Mouse (Mus musculus) intestine, postnatal 0 days (tissue): Measurements from ENCODE around the gene Gpsm3. TPM values are rescaled to one million over a fixed set of nuclear protein-coding genes. Genes with fewer than 3 reads are reported as not detected.
A peak's percentile ranks its signal among the peaks of the same experiment; 100 is the strongest.

Experiments
- ATAC-seq: fragments of 200-750 bp; cut with Nextera tagmentation; 2 replicates; pipeline ENCODE4 v1.8.0; 2017; ENCODE audit warnings: mild to moderate bottlenecking, moderate TSS enrichment, moderate library complexity
- H3K27ac ChIP-seq: fragments of 300-500 bp; sonication (generic); 2 replicates; pipeline ENCODE4 v1.5.1; 2014; ENCODE audit warnings: mild to moderate bottlenecking, low read depth, low read length, moderate library complexity
- H3K27me3 ChIP-seq: fragments of 300-500 bp; sonication (generic); replicated peaks from 2 replicates; pipeline ENCODE4 v1.6.1; 2014; ENCODE audit warnings: low read length, mixed read lengths; ENCODE audit not compliant: control insufficient read depth, insufficient read depth
- H3K36me3 ChIP-seq: fragments of 300-500 bp; sonication (generic); 2 replicates; pipeline ENCODE4 v1.6.1; 2014; ENCODE audit warnings: mild to moderate bottlenecking, moderate library complexity; ENCODE audit not compliant: control insufficient read depth, insufficient read depth
- H3K4me1 ChIP-seq: fragments of 300-500 bp; sonication (generic); replicated peaks from 2 replicates; pipeline ENCODE4 v1.6.1; 2014; ENCODE audit warnings: antibody characterized with exemption, low read length, mixed read lengths; ENCODE audit not compliant: control insufficient read depth, insufficient read depth
- H3K4me2 ChIP-seq: fragments of 300-500 bp; sonication (generic); replicated peaks from 2 replicates; pipeline ENCODE4 v1.6.1; 2014; ENCODE audit warnings: low read depth, mild to moderate bottlenecking, moderate library complexity
- H3K4me3 ChIP-seq: fragments of 300-500 bp; sonication (generic); 2 replicates; pipeline ENCODE4 v1.5.1; 2014; ENCODE audit warnings: low read depth, low read length
- H3K9ac ChIP-seq: fragments of 300-500 bp; sonication (generic); 2 replicates; pipeline ENCODE4 v1.6.1; 2014; ENCODE audit warnings: mild to moderate bottlenecking, low read depth, low read length
- H3K9me3 ChIP-seq: fragments of 300-500 bp; sonication (generic); 2 replicates; pipeline ENCODE4 v1.6.1; 2016; ENCODE audit warnings: mixed run types; ENCODE audit not compliant: control insufficient read depth
- CTCF ChIP-seq: sonication (generic); IDR thresholded peaks from 2 replicates; pipeline ENCODE4 v1.5.1; 2016; ENCODE audit warnings: low read depth, mild to moderate bottlenecking, control low read depth, antibody characterized with exemption, moderate library complexity
- WGBS: fragments of 180-500 bp; shearing (Covaris S2); extraction: QIAGEN DNeasy Blood & Tissue Kit; methylation state at CpG from one replicate; pipeline ENCODE4 v1.1.7; 2014; 5-methylcytosine and 5-hydroxymethylcytosine counted together
- polyA plus RNA-seq: library from polyadenylated mRNA; unstranded; fragments of >200 nt; fragmentation: Nextera tagmentation; extraction: Ambion mirVana; gene quantifications from 2 replicates; pipeline ENCODE4 v1.2.1, GENCODE M21; 2015

The Gpsm3 gene
- polyA plus RNA-seq, 1 experiment from 2014 or later = 8.6 TPM

- peak overlapping the region; percentile 66 for H3K27ac ChIP-seq
- no peaks in the 10 kb centered on the region for H3K27me3 ChIP-seq
- peak overlapping the region; percentile 99 for H3K4me2 ChIP-seq
- 63% methylated on average over 7 of the region's 7 CpGs for WGBS
- no peak for TF ChIP-seq CTCF
- peaks cover 2% of the 10 kb centered on the region; the same call in 1 of the 2 replicates for H3K36me3 ChIP-seq
- no peaks in the 10 kb centered on the region for H3K9me3 ChIP-seq
- no peak for ATAC-seq
- H3K4me3 ChIP-seq = no peak overlapping the region
- peaks cover 8% of the 10 kb centered on the region; the same call in 1 of the 2 replicates for H3K4me1 ChIP-seq
- no peak overlapping the region for H3K9ac ChIP-seq
Measured at GRCm38 (mm10) chr17:34589206-34589605, 400 bp upstream of the Gpsm3 start.

GRCm38 (mm10) chr17:34590154-34590987, 765 bp downstream of the Gpsm3 start:
- Histone ChIP-seq H3K9me3 (no peaks in the 10 kb centered on the region), H3K4me3 (peak overlapping the region; percentile 11; the same call in 1 of the 2 replicates), H3K27me3 (no peaks in the 10 kb centered on the region), H3K9ac (no peak overlapping the region), H3K36me3 (peaks cover 13% of the 10 kb centered on the region; the same call in 1 of the 2 replicates), H3K4me1 (peaks cover 8% of the 10 kb centered on the region; the same call in 1 of the 2 replicates), H3K27ac (peak overlapping the region; percentile 66), H3K4me2 (peak overlapping the region; percentile 99)
- no peak for ATAC-seq
- WGBS = 66% methylated on average over 15 of the region's 15 CpGs
- TF ChIP-seq CTCF = no peak

GRCm38 (mm10) chr17:34591029-34591993, 1.7 kb downstream of the Gpsm3 start, which contains the start of gene Pbx2:
TSS of gene Pbx2 (plus strand) at chr17:34591266.
- H3K27me3 ChIP-seq = no peaks in the 10 kb centered on the region
- peaks cover 22% of the 10 kb centered on the region; the same call in 1 of the 2 replicates for H3K36me3 ChIP-seq
- H3K4me3 ChIP-seq = peak within 1 kb of the TSS; percentile 69
- H3K27ac ChIP-seq = peak within 1 kb of the TSS; percentile 87
- no peaks in the 10 kb centered on the region for H3K9me3 ChIP-seq
- no peak for ATAC-seq
- peak within 1 kb of the TSS; percentile 78 for H3K9ac ChIP-seq
- H3K4me1 ChIP-seq = peaks cover 8% of the 10 kb centered on the region; the same call in 1 of the 2 replicates
- TF ChIP-seq CTCF = no peak
- WGBS = 10% methylated on average over 21 of the region's 21 CpGs
- H3K4me2 ChIP-seq = peak within 1 kb of the TSS; percentile 99

GRCm38 (mm10) chr17:34591994-34592375, 2.4 kb downstream of the Gpsm3 start:
- peaks cover 25% of the 10 kb centered on the region; the same call in 1 of the 2 replicates for H3K36me3 ChIP-seq
- H3K4me3 ChIP-seq = peak overlapping the region; percentile 69
- H3K4me1 ChIP-seq = peaks cover 8% of the 10 kb centered on the region; the same call in 1 of the 2 replicates
- H3K4me2 ChIP-seq = peak overlapping the region; percentile 99
- no peak for TF ChIP-seq CTCF
- peak overlapping the region; percentile 78 for H3K9ac ChIP-seq
- ATAC-seq = peak; percentile 43
- H3K27ac ChIP-seq = peak overlapping the region; percentile 87
- H3K9me3 ChIP-seq = no peaks in the 10 kb centered on the region
- no peaks in the 10 kb centered on the region for H3K27me3 ChIP-seq
- 1% methylated on average over 21 of the region's 35 CpGs for WGBS

GRCm38 (mm10) chr17:34592581-34593549, 3.3 kb downstream of the Gpsm3 start:
- TF ChIP-seq CTCF = no peak
- no peaks in the 10 kb centered on the region for H3K9me3 ChIP-seq
- peaks cover 8% of the 10 kb centered on the region; the same call in 1 of the 2 replicates for H3K4me1 ChIP-seq
- peak; percentile 21; the same call in 1 of the 2 replicates for ATAC-seq
- peak overlapping the region; percentile 99 for H3K4me2 ChIP-seq
- H3K4me3 ChIP-seq = peak overlapping the region; percentile 69
- H3K27ac ChIP-seq = peak overlapping the region; percentile 87
- peaks cover 25% of the 10 kb centered on the region; the same call in 1 of the 2 replicates for H3K36me3 ChIP-seq
- WGBS = 2% methylated on average over 26 of the region's 32 CpGs
- H3K9ac ChIP-seq = peak overlapping the region; percentile 78
- no peaks in the 10 kb centered on the region for H3K27me3 ChIP-seq
